In genomic region chr14:8216100-8216499, GRCm38 (mm10) we compare ENCODE assay signal across 10 mouse cellular contexts. TPM values are rescaled to one million over a fixed set of nuclear protein-coding genes. Genes with fewer than 3 reads are reported as not detected.
A peak's percentile ranks its signal among the peaks of the same experiment; 100 is the strongest.
DNase-seq lines count a peak whose midpoint lies in the region; ATAC-seq lines count a peak whose summit lies in the region.
"Had no signal": no experiment of that assay in that cellular context is flagged by ENCODE, and none has a peak within 500 bp of the region (broad histone marks: within the 10 kb centered on the region; RNA-seq: fewer than 3 reads in every experiment).

No protein-coding gene starts in this region.

- peaks cover 34% of the 10 kb centered on the region for H3K4me1 ChIP-seq in kidney, embryonic 15.5 days
- peaks cover 16% of the 10 kb centered on the region for H3K4me1 ChIP-seq in embryonic facial prominence, embryonic 13.5 days
- peaks cover 25% of the 10 kb centered on the region for H3K4me1 ChIP-seq in hindbrain, embryonic 12.5 days

- H3K4me2 ChIP-seq in kidney, embryonic 15.5 days = peak overlapping the region; percentile 82
- H3K4me2 ChIP-seq in embryonic facial prominence, embryonic 13.5 days = peak overlapping the region; percentile 85
- H3K4me2 ChIP-seq in hindbrain, embryonic 12.5 days (replicated peaks) = 0 out of 2 replicates have a peak overlapping the region, but pooled peaks have one; percentile 68

- H3K27me3 ChIP-seq in kidney, embryonic 15.5 days = no peaks in the 10 kb centered on the region
- H3K27me3 ChIP-seq in embryonic facial prominence, embryonic 13.5 days = no peaks in the 10 kb centered on the region; the same call in 1 of the 2 replicates
- H3K27me3 ChIP-seq in hindbrain, embryonic 12.5 days = peaks cover 25% of the 10 kb centered on the region
- H3K27me3 ChIP-seq: Patski had no signal

- no peak overlapping the region for H3K9ac ChIP-seq in kidney, embryonic 15.5 days
- H3K9ac ChIP-seq in embryonic facial prominence, embryonic 13.5 days = no peak overlapping the region
- no peak overlapping the region for H3K9ac ChIP-seq in hindbrain, embryonic 12.5 days

- H3K36me3 ChIP-seq in kidney, embryonic 15.5 days = peaks cover 2% of the 10 kb centered on the region; the same call in 1 of the 2 replicates
- H3K36me3 ChIP-seq in embryonic facial prominence, embryonic 13.5 days = 0 out of 2 replicates have a peak, but pooled peaks cover 3% of the 10 kb centered on the region
- no peaks in the 10 kb centered on the region for H3K36me3 ChIP-seq in hindbrain, embryonic 12.5 days

- WGBS in kidney, embryonic 15.5 days = 64% methylated on average over 5 of the region's 5 CpGs
- 59% methylated on average over 5 of the region's 5 CpGs for WGBS in embryonic facial prominence, embryonic 13.5 days
- WGBS in hindbrain, embryonic 12.5 days = 71% methylated on average over 5 of the region's 5 CpGs

- H3K9me3 ChIP-seq in kidney, embryonic 15.5 days (replicated peaks) = no peaks in the 10 kb centered on the region
- no peaks in the 10 kb centered on the region for H3K9me3 ChIP-seq in embryonic facial prominence, embryonic 13.5 days
- no peaks in the 10 kb centered on the region for H3K9me3 ChIP-seq in hindbrain, embryonic 12.5 days (replicated peaks)

- H3K27ac ChIP-seq in kidney, embryonic 15.5 days = no peak overlapping the region
- no peak overlapping the region for H3K27ac ChIP-seq in embryonic facial prominence, embryonic 13.5 days
- H3K27ac ChIP-seq in hindbrain, embryonic 12.5 days = no peak overlapping the region

- peak overlapping the region; percentile 79 for H3K4me3 ChIP-seq in kidney, embryonic 15.5 days (replicated peaks)
- H3K4me3 ChIP-seq in embryonic facial prominence, embryonic 13.5 days = peak overlapping the region; percentile 75; the same call in 1 of the 2 replicates
- H3K4me3 ChIP-seq in hindbrain, embryonic 12.5 days = 0 out of 2 replicates have a peak overlapping the region, but pooled peaks have one; percentile 65

- ATAC-seq in kidney, embryonic 15.5 days (replicated peaks; ENCODE audit: low FRiP score) = no peak
- no peak for ATAC-seq in embryonic facial prominence, embryonic 13.5 days (ENCODE audit: insufficient number of reproducible peaks, insufficient read depth, low FRiP score, low TSS enrichment, low read depth)
- ATAC-seq in hindbrain, embryonic 12.5 days (ENCODE audit: low FRiP score) = no peak
- ATAC-seq in megakaryocyte progenitor cell, adult 5-6 weeks (replicated peaks; ENCODE audit: poor library complexity) = peak; percentile 33; the same call in 1 of the 2 replicates
- ATAC-seq: Patski had no signal

- no peak for DNase-seq in kidney, postnatal 10 days
- DNase-seq in right cerebral cortex, adult 18-20 months = no peak
- DNase-seq in layer of hippocampus, adult 8-10 months (ENCODE audit: low spot score in 2 of 2) = no peak
- no peak for DNase-seq in urinary bladder, adult 2 months (ENCODE audit: low spot score)
- DNase-seq: right cerebral cortex, postnatal 14 days had no signal

RNA-seq across cellular contexts. Expression of gene Kctd6, which starts 2.2 kb away (rescaled TPM):
- polyA plus RNA-seq in kidney, embryonic 15.5 days (2015; fragmentation: Nextera tagmentation; extraction: Ambion mirVana) = 9.0 and 9.3 TPM in 2 replicates
- polyA plus RNA-seq in embryonic facial prominence, embryonic 13.5 days (2015; fragmentation: Nextera tagmentation; extraction: Ambion mirVana) = 3.5 and 7.5 TPM in 2 replicates
- 15.6 and 16.0 TPM in 2 replicates for polyA plus RNA-seq in hindbrain, embryonic 12.5 days (2016; fragmentation: Nextera tagmentation; extraction: Ambion mirVana)
- 4.2 and 4.7 TPM in 2 replicates for total RNA-seq in megakaryocyte progenitor cell, adult 5-6 weeks (2015)
- total RNA-seq in megakaryocyte progenitor cell, adult 5-6 weeks (2017) = 3.9 and 5.2 TPM in 2 replicates
- 10 to 100 TPM; 52.8 to 75.2 (median 63.4) TPM for total RNA-seq in layer of hippocampus, adult 8-10 months (2022)
- 13.3 and 13.7 TPM in 2 replicates for polyA plus RNA-seq in urinary bladder, adult 2 months (2012; rRNA removed)

RNA-seq across cellular contexts. Expression of gene Acox2, which starts 43.1 kb away (rescaled TPM):
- polyA plus RNA-seq in kidney, embryonic 15.5 days (2015; fragmentation: Nextera tagmentation; extraction: Ambion mirVana) = 0.94 and 1.1 TPM in 2 replicates
- polyA plus RNA-seq in embryonic facial prominence, embryonic 13.5 days (2015; fragmentation: Nextera tagmentation; extraction: Ambion mirVana) = 0.80 TPM in 1 of 2 replicates, not detected in the other
- 0.26 TPM in 1 of 2 replicates, not detected in the other for polyA plus RNA-seq in hindbrain, embryonic 12.5 days (2016; fragmentation: Nextera tagmentation; extraction: Ambion mirVana)
- not detected in 2 replicates for total RNA-seq in megakaryocyte progenitor cell, adult 5-6 weeks (2015)
- not detected in 2 replicates for total RNA-seq in megakaryocyte progenitor cell, adult 5-6 weeks (2017)
- total RNA-seq in layer of hippocampus, adult 8-10 months (2022) = not detected
- polyA plus RNA-seq in urinary bladder, adult 2 months (2012; rRNA removed) = 0.14 and 0.15 TPM in 2 replicates

RNA-seq across cellular contexts. Expression of gene Pdhb, which starts 43.3 kb away (rescaled TPM):
- polyA plus RNA-seq in kidney, embryonic 15.5 days (2015; fragmentation: Nextera tagmentation; extraction: Ambion mirVana) = 235 and 241 TPM in 2 replicates
- 203 TPM in 2 replicates for polyA plus RNA-seq in embryonic facial prominence, embryonic 13.5 days (2015; fragmentation: Nextera tagmentation; extraction: Ambion mirVana)
- polyA plus RNA-seq in hindbrain, embryonic 12.5 days (2016; fragmentation: Nextera tagmentation; extraction: Ambion mirVana) = 198 and 207 TPM in 2 replicates
- 84.6 and 98.4 TPM in 2 replicates for total RNA-seq in megakaryocyte progenitor cell, adult 5-6 weeks (2015)
- total RNA-seq in megakaryocyte progenitor cell, adult 5-6 weeks (2017) = 144 and 170 TPM in 2 replicates
- total RNA-seq in layer of hippocampus, adult 8-10 months (2022) = 100 to 1,000 TPM; 169 to 185 (median 175) TPM
- 112 and 136 TPM in 2 replicates for polyA plus RNA-seq in urinary bladder, adult 2 months (2012; rRNA removed)
